Mouse (Mus musculus): ENCODE data around the gene 2510009E07Rik. TPM values are rescaled to one million over a fixed set of nuclear protein-coding genes. Genes with fewer than 3 reads are reported as not detected.

2510009E07Rik gene
- polyA plus RNA-seq, 1 experiment from 2014 or later: 28.1 TPM

DNA sequence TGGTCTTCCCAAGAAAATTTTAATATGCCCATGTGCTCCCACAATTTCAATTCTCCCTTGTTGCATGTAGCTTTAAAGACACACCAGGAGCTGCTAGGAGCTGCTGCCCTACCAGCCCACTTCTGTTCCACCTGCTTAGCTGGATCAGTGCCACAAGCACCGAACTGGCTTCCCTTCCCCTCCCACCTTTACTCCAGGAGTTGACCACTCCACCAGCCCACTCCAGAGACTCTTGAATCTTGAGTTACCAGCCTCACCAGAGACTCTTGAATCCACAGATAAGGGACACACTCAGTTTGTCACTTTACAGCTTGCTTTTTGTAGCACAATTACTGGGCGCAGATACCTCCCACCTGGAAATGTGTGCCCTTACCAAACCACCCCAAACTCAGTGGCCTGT, 73.8 kb downstream of the 2510009E07Rik start:
- H3K4me2 ChIP-seq (replicated peaks; ENCODE audit: low read depth, low read length): no peak overlapping the region
- H3K9me3 ChIP-seq (ENCODE audit: control insufficient read depth, low read length): no peaks in the 10 kb centered on the region
- no peak overlapping the region for H3K4me3 ChIP-seq (ENCODE audit: low read depth, low read length)
- DNase-seq (ENCODE audit: low spot score) (no peak), ATAC-seq (ENCODE audit: low FRiP score) (no peak)
- 88% methylated on average over 2 of the region's 2 CpGs for WGBS
- no peaks in the 10 kb centered on the region for H3K36me3 ChIP-seq (ENCODE audit: control insufficient read depth, insufficient read depth, low read length)
- H3K27me3 ChIP-seq (ENCODE audit: control insufficient read depth, insufficient read depth, low read length): no peaks in the 10 kb centered on the region
- no peaks in the 10 kb centered on the region; the same call in 1 of the 2 replicates for H3K4me1 ChIP-seq (replicated peaks; ENCODE audit: control insufficient read depth, insufficient read depth, low read length)
- no peak overlapping the region for H3K9ac ChIP-seq (ENCODE audit: low read depth, low read length)
- H3K27ac ChIP-seq (ENCODE audit: low read depth, low read length): no peak overlapping the region

GRCm38 (mm10) chr16:21615802-21616201, 78.7 kb downstream of the 2510009E07Rik start:
- Histone ChIP-seq H3K4me2 (replicated peaks; ENCODE audit: low read depth, low read length) (no peak overlapping the region), H3K9me3 (ENCODE audit: control insufficient read depth, low read length) (no peaks in the 10 kb centered on the region), H3K4me1 (replicated peaks; ENCODE audit: control insufficient read depth, insufficient read depth, low read length) (no peaks in the 10 kb centered on the region), H3K27me3 (ENCODE audit: control insufficient read depth, insufficient read depth, low read length) (no peaks in the 10 kb centered on the region), H3K4me3 (ENCODE audit: low read depth, low read length) (no peak overlapping the region), H3K27ac (ENCODE audit: low read depth, low read length) (no peak overlapping the region), H3K36me3 (ENCODE audit: control insufficient read depth, insufficient read depth, low read length) (no peaks in the 10 kb centered on the region), H3K9ac (ENCODE audit: low read depth, low read length) (no peak overlapping the region)
- no peak for ATAC-seq (ENCODE audit: low FRiP score)
- peak; percentile 49 for DNase-seq (ENCODE audit: low spot score)
- WGBS: 54% methylated on average over 7 of the region's 7 CpGs

GRCm38 (mm10) chr16:21610473-21610872, 84.0 kb downstream of the 2510009E07Rik start:
- Histone ChIP-seq H3K27ac (ENCODE audit: low read depth, low read length) (no peak overlapping the region), H3K27me3 (ENCODE audit: control insufficient read depth, insufficient read depth, low read length) (no peaks in the 10 kb centered on the region)
- WGBS: 94% methylated on average over 4 of the region's 4 CpGs

DNA sequence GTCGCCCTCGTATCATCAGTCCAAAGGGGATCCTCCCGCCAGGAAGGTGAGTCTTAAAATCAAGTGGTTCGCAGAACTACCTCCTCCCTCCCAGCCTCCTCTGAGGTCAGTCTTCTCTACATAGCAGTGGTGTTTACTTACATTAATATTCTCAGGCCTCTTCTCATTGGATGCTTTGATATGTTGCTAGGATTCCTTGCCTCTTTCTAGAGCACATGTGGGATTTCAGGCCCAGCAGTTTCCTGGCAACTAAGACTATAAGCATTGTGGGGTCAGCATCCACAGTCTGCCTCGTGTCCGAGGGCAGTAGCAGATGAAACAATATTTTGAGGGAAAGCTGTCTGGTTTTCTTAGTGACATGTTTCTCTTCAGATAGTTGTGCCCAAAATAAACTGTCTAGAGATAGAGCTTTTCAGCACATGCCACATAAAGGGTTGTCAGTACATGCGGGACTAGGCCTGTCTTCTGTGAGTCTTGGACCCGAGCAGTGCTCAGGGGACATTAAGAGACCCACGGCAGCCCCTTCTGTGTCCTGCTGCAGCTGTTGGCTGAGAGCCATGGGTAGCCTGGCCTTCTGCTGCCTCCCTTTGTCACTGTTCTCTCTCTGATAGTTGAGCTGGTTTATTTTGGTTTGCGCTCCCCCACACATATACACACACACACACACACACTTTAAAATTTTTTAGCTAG, 86.1 kb downstream of the 2510009E07Rik start:
- no peak for ATAC-seq (ENCODE audit: low FRiP score)
- H3K27ac ChIP-seq (ENCODE audit: low read depth, low read length): peak overlapping the region; percentile 6; the same call in 1 of the 2 replicates

More at GRCm38 (mm10) chr16:21610473-21610872, 84.0 kb downstream of the 2510009E07Rik start:
- H3K4me3 ChIP-seq (ENCODE audit: low read depth, low read length): no peak overlapping the region
- no peaks in the 10 kb centered on the region for H3K9me3 ChIP-seq (ENCODE audit: control insufficient read depth, low read length)
- no peak for DNase-seq (ENCODE audit: low spot score)
- no peak overlapping the region for H3K4me2 ChIP-seq (replicated peaks; ENCODE audit: low read depth, low read length)
- no peaks in the 10 kb centered on the region for H3K4me1 ChIP-seq (replicated peaks; ENCODE audit: control insufficient read depth, insufficient read depth, low read length)
- H3K36me3 ChIP-seq (ENCODE audit: control insufficient read depth, insufficient read depth, low read length): no peaks in the 10 kb centered on the region
- H3K9ac ChIP-seq (ENCODE audit: low read depth, low read length): no peak overlapping the region
- no peak for ATAC-seq (ENCODE audit: low FRiP score)

GRCm38 (mm10) chr16:21607651-21608040, 86.8 kb downstream of the 2510009E07Rik start:
- no peaks in the 10 kb centered on the region for H3K9me3 ChIP-seq (ENCODE audit: control insufficient read depth, low read length)
- DNase-seq (ENCODE audit: low spot score) (no peak), ATAC-seq (ENCODE audit: low FRiP score) (no peak)
- H3K27ac ChIP-seq (ENCODE audit: low read depth, low read length): no peak overlapping the region
- no peaks in the 10 kb centered on the region for H3K36me3 ChIP-seq (ENCODE audit: control insufficient read depth, insufficient read depth, low read length)
- no peak overlapping the region for H3K9ac ChIP-seq (ENCODE audit: low read depth, low read length)
- no peak overlapping the region for H3K4me3 ChIP-seq (ENCODE audit: low read depth, low read length)
- 81% methylated on average over 5 of the region's 5 CpGs for WGBS
- no peaks in the 10 kb centered on the region for H3K4me1 ChIP-seq (replicated peaks; ENCODE audit: control insufficient read depth, insufficient read depth, low read length)
- H3K27me3 ChIP-seq (ENCODE audit: control insufficient read depth, insufficient read depth, low read length): no peaks in the 10 kb centered on the region
- H3K4me2 ChIP-seq (replicated peaks; ENCODE audit: low read depth, low read length): no peak overlapping the region

More for the DNA sequence above, 86.1 kb downstream of the 2510009E07Rik start:
- DNase-seq (ENCODE audit: low spot score): no peak
- Histone ChIP-seq H3K4me2 (replicated peaks; ENCODE audit: low read depth, low read length) (no peak overlapping the region), H3K4me3 (ENCODE audit: low read depth, low read length) (no peak overlapping the region), H3K36me3 (ENCODE audit: control insufficient read depth, insufficient read depth, low read length) (no peaks in the 10 kb centered on the region), H3K4me1 (replicated peaks; ENCODE audit: control insufficient read depth, insufficient read depth, low read length) (no peaks in the 10 kb centered on the region), H3K27me3 (ENCODE audit: control insufficient read depth, insufficient read depth, low read length) (no peaks in the 10 kb centered on the region), H3K9ac (ENCODE audit: low read depth, low read length) (no peak overlapping the region), H3K9me3 (ENCODE audit: control insufficient read depth, low read length) (no peaks in the 10 kb centered on the region)
- WGBS: 80% methylated on average over 10 of the region's 10 CpGs

DNA sequence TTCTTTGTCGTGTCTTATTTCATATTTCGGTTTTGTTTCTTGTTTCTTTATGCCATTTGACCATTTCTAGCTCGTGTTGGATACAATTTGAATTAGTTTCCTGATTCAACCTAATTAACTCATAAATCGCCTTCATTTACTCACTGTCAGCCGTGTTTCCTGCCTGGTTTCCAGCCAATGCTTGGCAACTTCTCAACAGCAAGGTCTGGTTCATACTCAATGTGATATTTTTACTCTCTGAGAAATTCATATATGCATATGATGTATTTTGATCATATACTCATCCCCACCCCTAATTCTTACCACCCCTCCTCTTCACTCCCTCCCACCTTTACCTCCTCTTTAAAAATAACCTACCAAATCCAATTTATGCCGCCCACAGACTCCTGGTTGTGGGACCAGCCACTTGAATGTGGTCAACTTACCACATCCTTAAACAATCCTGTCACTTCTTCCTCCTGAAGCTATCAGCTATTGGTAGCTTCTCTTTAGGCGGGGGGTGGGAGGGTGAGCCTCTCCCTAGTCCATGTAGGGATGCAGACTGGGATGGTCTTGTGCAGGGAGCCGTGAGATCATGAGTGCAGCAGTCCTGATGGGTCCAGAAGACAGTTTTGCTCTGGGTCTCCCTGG, 87.3 kb downstream of the 2510009E07Rik start:
- 90% methylated on average over 8 of the region's 8 CpGs for WGBS
- H3K9me3 ChIP-seq (ENCODE audit: control insufficient read depth, low read length): no peaks in the 10 kb centered on the region
- H3K27ac ChIP-seq (ENCODE audit: low read depth, low read length): no peak overlapping the region
- H3K4me3 ChIP-seq (ENCODE audit: low read depth, low read length): no peak overlapping the region
- no peak overlapping the region for H3K4me2 ChIP-seq (replicated peaks; ENCODE audit: low read depth, low read length)
- no peaks in the 10 kb centered on the region for H3K4me1 ChIP-seq (replicated peaks; ENCODE audit: control insufficient read depth, insufficient read depth, low read length)
- ATAC-seq (ENCODE audit: low FRiP score): no peak
- H3K36me3 ChIP-seq (ENCODE audit: control insufficient read depth, insufficient read depth, low read length): no peaks in the 10 kb centered on the region
- no peak overlapping the region for H3K9ac ChIP-seq (ENCODE audit: low read depth, low read length)
- no peaks in the 10 kb centered on the region for H3K27me3 ChIP-seq (ENCODE audit: control insufficient read depth, insufficient read depth, low read length)
- DNase-seq (ENCODE audit: low spot score): no peak

DNA sequence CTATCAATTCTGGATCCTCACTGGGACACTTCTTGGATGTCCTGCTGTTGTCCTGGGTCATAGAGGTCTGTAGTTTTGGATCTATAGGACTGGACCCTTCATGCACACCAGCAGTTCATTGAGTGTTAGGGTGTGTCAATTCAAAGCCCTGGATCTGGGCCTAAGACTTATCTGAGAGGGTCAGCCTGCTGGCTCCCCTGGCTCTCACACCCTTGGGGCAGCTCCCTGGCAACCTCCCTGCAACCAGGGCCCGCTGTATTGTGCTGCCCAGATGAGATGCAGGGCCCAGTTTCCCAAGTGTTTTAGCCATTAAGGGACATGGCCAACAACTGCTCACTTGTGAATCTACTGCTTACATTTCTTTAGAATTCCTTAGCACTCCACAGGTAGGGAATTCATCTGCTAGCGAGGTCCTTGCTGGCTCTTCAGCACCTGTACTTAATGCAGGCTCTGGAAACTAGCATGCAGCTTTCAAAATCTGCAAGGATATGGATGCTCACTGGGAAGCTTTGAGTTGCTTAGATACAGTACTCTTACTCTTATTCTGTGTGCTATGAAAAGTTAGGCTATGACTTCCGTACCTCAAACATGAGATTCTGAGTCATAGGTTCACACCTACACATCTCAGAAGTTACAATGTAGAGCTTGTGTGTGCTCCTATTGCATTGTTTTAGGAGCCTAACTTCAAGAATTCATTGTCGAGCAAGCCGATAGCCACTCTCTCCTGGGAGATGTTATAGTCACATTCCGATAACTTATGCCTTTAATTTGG, 88.0 kb downstream of the 2510009E07Rik start:
- WGBS: 89% methylated on average over 6 of the region's 6 CpGs
- Histone ChIP-seq H3K27me3 (ENCODE audit: control insufficient read depth, insufficient read depth, low read length) (no peaks in the 10 kb centered on the region), H3K4me2 (replicated peaks; ENCODE audit: low read depth, low read length) (no peak overlapping the region), H3K9ac (ENCODE audit: low read depth, low read length) (no peak overlapping the region), H3K27ac (ENCODE audit: low read depth, low read length) (no peak overlapping the region), H3K36me3 (ENCODE audit: control insufficient read depth, insufficient read depth, low read length) (no peaks in the 10 kb centered on the region), H3K4me1 (replicated peaks; ENCODE audit: control insufficient read depth, insufficient read depth, low read length) (no peaks in the 10 kb centered on the region), H3K9me3 (ENCODE audit: control insufficient read depth, low read length) (no peaks in the 10 kb centered on the region), H3K4me3 (ENCODE audit: low read depth, low read length) (no peak overlapping the region)
- ATAC-seq (ENCODE audit: low FRiP score): no peak
- DNase-seq (ENCODE audit: low spot score): no peak

DNA sequence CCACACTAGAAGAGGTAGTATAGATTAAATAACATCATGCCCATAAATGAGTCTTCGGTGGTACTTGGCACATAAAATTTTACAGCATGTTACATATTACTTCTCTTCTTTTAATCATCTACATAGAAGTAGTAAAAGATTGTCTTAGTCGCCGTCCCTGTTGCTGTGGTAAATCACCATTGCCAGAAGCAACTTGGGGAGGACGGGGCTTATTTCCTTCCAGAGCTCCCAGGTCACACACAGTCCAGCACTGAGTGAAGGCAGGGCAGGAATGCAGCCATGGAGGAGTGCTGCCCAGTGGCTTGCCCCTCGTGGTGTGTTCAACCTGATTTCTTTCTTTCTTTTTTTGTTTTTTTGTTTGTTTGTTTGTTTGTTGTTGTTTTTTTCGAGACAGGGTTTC, 90.1 kb downstream of the 2510009E07Rik start:
- Histone ChIP-seq H3K27me3 (ENCODE audit: control insufficient read depth, insufficient read depth, low read length) (no peaks in the 10 kb centered on the region), H3K9ac (ENCODE audit: low read depth, low read length) (no peak overlapping the region), H3K4me3 (ENCODE audit: low read depth, low read length) (no peak overlapping the region), H3K4me1 (replicated peaks; ENCODE audit: control insufficient read depth, insufficient read depth, low read length) (no peaks in the 10 kb centered on the region), H3K4me2 (replicated peaks; ENCODE audit: low read depth, low read length) (no peak overlapping the region), H3K27ac (ENCODE audit: low read depth, low read length) (no peak overlapping the region), H3K9me3 (ENCODE audit: control insufficient read depth, low read length) (no peaks in the 10 kb centered on the region), H3K36me3 (ENCODE audit: control insufficient read depth, insufficient read depth, low read length) (no peaks in the 10 kb centered on the region)
- DNase-seq (ENCODE audit: low spot score): no peak
- ATAC-seq (ENCODE audit: low FRiP score): no peak
- WGBS: 87% methylated on average over 6 of the region's 6 CpGs

All from hindbrain, embryonic 11.5 days (tissue).